Mouse (Mus musculus) bone marrow macrophage, adult 2 months (primary cell): ENCODE measurements around the gene Lnx2.

Experiments
- CTCF ChIP-seq: IDR thresholded peaks from 2 replicates; pipeline ENCODE4 v1.5.1; 2012; ENCODE audit warnings: low read depth, mild to moderate bottlenecking, low read length, moderate library complexity
- POLR2A ChIP-seq: IDR thresholded peaks from 2 replicates; pipeline ENCODE4 v1.6.1; 2012; ENCODE audit warnings: mild to moderate bottlenecking, low read depth, low read length, borderline replicate concordance

DNA sequence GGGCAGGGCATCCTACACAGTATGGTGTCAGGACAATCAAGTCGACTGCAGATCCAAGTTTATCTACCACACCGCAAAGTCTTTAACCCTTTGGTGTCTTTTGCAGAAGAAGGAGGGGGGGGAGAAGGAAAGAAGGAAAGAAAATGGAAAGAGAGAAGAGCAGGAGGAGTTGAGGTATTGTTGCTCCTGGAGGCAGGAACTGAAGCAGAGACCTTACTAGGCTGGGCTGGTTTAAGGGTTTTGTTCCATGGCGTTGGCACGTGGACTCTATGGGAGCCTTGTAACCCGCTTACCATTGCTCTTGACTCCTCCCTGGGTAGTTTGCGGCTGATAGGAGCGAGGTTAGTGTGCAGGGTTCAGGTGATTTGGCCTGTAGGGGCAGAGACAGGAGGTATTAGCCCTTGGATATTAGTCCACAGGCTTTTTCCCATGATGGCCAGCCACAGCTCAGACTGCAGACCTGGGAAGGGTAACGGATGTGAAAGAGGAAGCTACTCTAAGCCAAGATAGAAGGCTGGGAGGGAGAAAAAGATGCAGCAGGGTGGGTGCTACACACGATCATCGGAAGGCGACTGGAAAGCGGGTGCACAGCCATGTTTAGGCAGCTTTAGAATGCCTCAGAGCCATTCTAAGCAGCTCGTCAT, 49.3 kb upstream of the Lnx2 start:
- TF ChIP-seq POLR2A = no peak
- no peak for TF ChIP-seq CTCF
